Mouse (Mus musculus) heart, adult 2 months (tissue): Measurements from ENCODE around the gene Serpina5.

Source experiments
- CTCF ChIP-seq: fragments of 200-600 bp; IDR thresholded peaks from 2 replicates; pipeline ENCODE4 v1.8.1; 2022; ENCODE audit warnings: antibody characterized with exemption, mild to moderate bottlenecking, moderate library complexity
- EP300 ChIP-seq: fragments of 200-500 bp; IDR thresholded peaks from 2 replicates; pipeline ENCODE4 v1.6.1; 2011; ENCODE audit warnings: low read depth, low read length, control low read depth; ENCODE audit not compliant: insufficient read depth

- no peak for TF ChIP-seq EP300
- no peak for TF ChIP-seq CTCF
Measured at GRCm38 (mm10) chr12:104067549-104067948, 33.4 kb upstream of the Serpina5 start.
